Mouse (Mus musculus) liver, embryonic 14.5 days (tissue): ENCODE measurements around the gene Elk3. TPM values are rescaled to one million over a fixed set of nuclear protein-coding genes. Genes with fewer than 3 reads are reported as not detected.
A peak's percentile ranks its signal among the peaks of the same experiment; 100 is the strongest.

Source experiments
- ATAC-seq: fragments of 200-750 bp; cut with Nextera tagmentation; 2 replicates; pipeline ENCODE4 v1.8.0; 2017; ENCODE audit warnings: moderate number of reproducible peaks, mild to moderate bottlenecking, moderate library complexity; ENCODE audit not compliant: insufficient read depth
- DNase-seq, 3 experiments: peaks; one replicate each; pipeline ENCODE4 v3.0.0-alpha.2; 2012 to 2013; ENCODE audit warnings: low read depth in 3 of 3, low spot score in 3 of 3
- H3K27ac ChIP-seq: fragments of 300-500 bp; sonication (generic); 2 replicates; pipeline ENCODE4 v1.5.1; 2014; ENCODE audit warnings: moderate library complexity, mild to moderate bottlenecking, control low read depth, inconsistent platforms
- H3K27me3 ChIP-seq: fragments of 300-500 bp; sonication (generic); 2 replicates; pipeline ENCODE4 v1.6.1; 2014; ENCODE audit warnings: mild to moderate bottlenecking, low read length, moderate library complexity; ENCODE audit not compliant: control insufficient read depth, insufficient read depth
- H3K36me3 ChIP-seq: fragments of 300-500 bp; sonication (generic); replicated peaks from 2 replicates; pipeline ENCODE4 v1.6.1; 2014; ENCODE audit warnings: low read depth; ENCODE audit not compliant: control insufficient read depth, insufficient read depth
- H3K4me1 ChIP-seq, 2 experiments: fragments of 200-500 bp in 1 of 2; fragments of 300-500 bp in 1 of 2; sonication (generic) in 1 of 2; replicated peaks; 2 replicates each; pipeline ENCODE4 v1.6.1; 2012 to 2014; ENCODE audit warnings: antibody characterized with exemption in 1 of 2, inconsistent platforms in 1 of 2, low read length in 1 of 2; ENCODE audit not compliant: control insufficient read depth in 2 of 2, insufficient read depth in 2 of 2
- H3K4me2 ChIP-seq: fragments of 300-500 bp; sonication (generic); 2 replicates; pipeline ENCODE4 v1.6.1; 2014; ENCODE audit warnings: low read depth, mild to moderate bottlenecking, control low read depth, moderate library complexity
- H3K4me3 ChIP-seq, 2 experiments: fragments of 200-500 bp in 1 of 2; fragments of 300-500 bp in 1 of 2; sonication (generic) in 1 of 2; 2 replicates each; pipeline ENCODE4 v1.5.1; 2012 to 2014; ENCODE audit warnings: low read depth in 2 of 2, low read length in 2 of 2, mild to moderate bottlenecking in 2 of 2, control low read depth in 1 of 2, inconsistent platforms in 1 of 2, moderate library complexity in 1 of 2; ENCODE audit not compliant: insufficient read depth in 1 of 2
- H3K9ac ChIP-seq: fragments of 300-500 bp; sonication (generic); replicated peaks from 2 replicates; pipeline ENCODE4 v1.6.1; 2014; ENCODE audit warnings: mild to moderate bottlenecking, control low read depth, moderate library complexity
- H3K9me3 ChIP-seq: fragments of 300-500 bp; sonication (generic); 2 replicates; pipeline ENCODE4 v1.6.1; 2016; ENCODE audit warnings: low read length, mixed read lengths; ENCODE audit not compliant: control insufficient read depth
- CTCF ChIP-seq: IDR thresholded peaks from 2 replicates; pipeline ENCODE4 v1.5.1; 2016; ENCODE audit warnings: antibody characterized with exemption, low read depth, control low read depth
- EP300 ChIP-seq: IDR thresholded peaks from 2 replicates; pipeline ENCODE4 v1.6.1; 2016; ENCODE audit warnings: antibody characterized with exemption, low read depth
- WGBS: fragments of 180-500 bp; shearing (Covaris S2); extraction: QIAGEN DNeasy Blood & Tissue Kit; methylation state at CpG from one replicate; pipeline ENCODE4 v1.1.7; 2014; ENCODE audit not compliant: insufficient replicate concordance; 5-methylcytosine and 5-hydroxymethylcytosine counted together
- polyA plus RNA-seq, 2 experiments: library from polyadenylated mRNA; depleted of rRNA in 1 of 2; stranded (reverse) in 1 of 2; unstranded in 1 of 2; fragments of >200 nt; fragmentation: Nextera tagmentation in 1 of 2; extraction: Ambion mirVana in 1 of 2; gene quantifications; 2 replicates each; pipeline versions ENCODE4 v1.2.1 to v1.2.3; 2012 to 2014

Gene Elk3
- polyA plus RNA-seq, 2 experiments = 4.0 to 4.6 TPM

- H3K9ac ChIP-seq = no peak overlapping the region
- no peak overlapping the region for H3K4me2 ChIP-seq
- TF ChIP-seq CTCF = peak; percentile 30; the same call in 1 of the 2 replicates
- TF ChIP-seq EP300 = no peak
- H3K4me1 ChIP-seq = peaks cover 0 to 3% of the 10 kb centered on the region in 2 experiments; a peak in 1 of 4 replicates
- 62% methylated on average over 14 of the region's 14 CpGs for WGBS
- DNase-seq (no peak), ATAC-seq (no peak)
- no peak overlapping the region for H3K4me3 ChIP-seq
- no peak overlapping the region for H3K27ac ChIP-seq
- H3K9me3 ChIP-seq = no peaks in the 10 kb centered on the region
- no peaks in the 10 kb centered on the region for H3K27me3 ChIP-seq
- H3K36me3 ChIP-seq = no peaks in the 10 kb centered on the region
These were observed 37.7 kb downstream of the Elk3 start for GRCm38 (mm10) chr10:93272986-93273982.

GRCm38 (mm10) chr10:93271831-93272230, 39.1 kb downstream of the Elk3 start:
- DNase-seq (no peak), ATAC-seq (no peak)
- no peak overlapping the region for H3K4me3 ChIP-seq
- no peaks in the 10 kb centered on the region for H3K36me3 ChIP-seq
- no peak overlapping the region for H3K9ac ChIP-seq
- no peak overlapping the region for H3K4me2 ChIP-seq
- 65% methylated on average over 7 of the region's 7 CpGs for WGBS
- no peaks in the 10 kb centered on the region for H3K9me3 ChIP-seq
- TF ChIP-seq EP300 = no peak
- no peak for TF ChIP-seq CTCF
- no peak overlapping the region for H3K27ac ChIP-seq
- H3K27me3 ChIP-seq = no peaks in the 10 kb centered on the region
- H3K4me1 ChIP-seq = peaks cover 0 to 3% of the 10 kb centered on the region in 2 experiments; a peak in 1 of 4 replicates

GRCm38 (mm10) chr10:93270889-93271460, 40.0 kb downstream of the Elk3 start:
- TF ChIP-seq CTCF (no peak), EP300 (no peak)
- WGBS = 71% methylated on average over 6 of the region's 6 CpGs
- no peak overlapping the region for H3K4me2 ChIP-seq
- no peaks in the 10 kb centered on the region for H3K36me3 ChIP-seq
- DNase-seq (no peak), ATAC-seq (no peak)
- H3K27ac ChIP-seq = no peak overlapping the region
- no peak overlapping the region for H3K9ac ChIP-seq
- no peaks in the 10 kb centered on the region; a peak in 1 of 4 replicates for H3K4me1 ChIP-seq
- no peak overlapping the region for H3K4me3 ChIP-seq
- no peaks in the 10 kb centered on the region for H3K9me3 ChIP-seq
- no peaks in the 10 kb centered on the region for H3K27me3 ChIP-seq

- H3K27ac ChIP-seq = no peak overlapping the region
- no peak overlapping the region for H3K9ac ChIP-seq
- no peaks in the 10 kb centered on the region for H3K9me3 ChIP-seq
- H3K36me3 ChIP-seq = no peaks in the 10 kb centered on the region
- H3K4me3 ChIP-seq = no peak overlapping the region
- DNase-seq (no peak), ATAC-seq (no peak)
- H3K4me2 ChIP-seq = no peak overlapping the region
- no peaks in the 10 kb centered on the region for H3K27me3 ChIP-seq
- no peak for TF ChIP-seq CTCF
- WGBS = 28% methylated on average over 4 of the region's 4 CpGs
- H3K4me1 ChIP-seq = no peaks in the 10 kb centered on the region; a peak in 1 of 4 replicates
These were observed 41.2 kb downstream of the Elk3 start for GRCm38 (mm10) chr10:93269744-93270143.

- no peak for ATAC-seq
- Histone ChIP-seq H3K9me3 (no peaks in the 10 kb centered on the region), H3K4me2 (no peak overlapping the region), H3K27me3 (no peaks in the 10 kb centered on the region), H3K9ac (no peak overlapping the region), H3K4me3 (no peak overlapping the region), H3K27ac (no peak overlapping the region), H3K36me3 (no peaks in the 10 kb centered on the region), H3K4me1 (no peaks in the 10 kb centered on the region)
- DNase-seq = no peak
- TF ChIP-seq CTCF (no peak), EP300 (no peak)
- 71% methylated on average over 3 of the region's 3 CpGs for WGBS
These were observed 42.6 kb downstream of the Elk3 start for GRCm38 (mm10) chr10:93268339-93268738.
